7 mouse cellular contexts compared by ENCODE assay signal in the genomic region with DNA sequence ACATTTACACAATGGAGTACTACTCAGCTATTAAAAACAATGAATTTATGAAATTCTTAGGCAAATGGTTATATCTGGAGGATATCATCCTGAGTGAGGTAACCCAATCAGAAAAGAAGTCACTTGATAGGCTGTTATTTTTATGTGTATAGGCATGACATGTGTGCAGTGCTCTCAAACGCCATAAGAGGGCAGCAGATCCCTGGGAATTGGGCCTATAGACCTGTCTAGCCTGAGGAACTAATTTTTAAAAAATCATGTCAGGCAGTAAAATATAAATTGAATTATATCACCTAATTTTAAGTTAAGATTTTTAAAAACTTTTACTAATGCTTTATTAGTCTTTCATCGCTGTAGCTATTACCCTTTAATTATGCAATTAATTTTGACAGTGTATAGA. TPM values are rescaled to one million over a fixed set of nuclear protein-coding genes. Genes with fewer than 3 reads are reported as not detected.
DNase-seq lines count a peak whose midpoint lies in the region; ATAC-seq and TF ChIP-seq lines count a peak whose summit lies in the region.
"Not testable (repeated sequence)": the region's sequence is repeated elsewhere in the genome, so short reads cannot be mapped to it uniquely, and the experiment has no call there.

No protein-coding gene starts in this region.

- H3K27me3 ChIP-seq in forebrain, postnatal 0 days (ENCODE audit: insufficient read depth, low read length); intestine, postnatal 0 days (replicated peaks; ENCODE audit: control insufficient read depth, insufficient read depth, low read length); limb, embryonic 14.5 days (ENCODE audit: control insufficient read depth, insufficient read depth, low read length); spleen, adult 2 months (ENCODE audit: control insufficient read depth, insufficient read depth, low read length): not testable (repeated sequence)

- not testable (repeated sequence) for H3K4me1 ChIP-seq in forebrain, postnatal 0 days (ENCODE audit: insufficient read depth); intestine, postnatal 0 days (replicated peaks; ENCODE audit: control insufficient read depth, insufficient read depth, low read length); limb, embryonic 14.5 days (ENCODE audit: control insufficient read depth, insufficient read depth, low read length); spleen, adult 2 months (ENCODE audit: control insufficient read depth, insufficient read depth, insufficient read length)

- 54% methylated on average over 2 of the region's 2 CpGs for WGBS in forebrain, postnatal 0 days
- 54% methylated on average over 2 of the region's 2 CpGs for WGBS in intestine, postnatal 0 days
- WGBS in limb, embryonic 14.5 days: 46% methylated on average over 2 of the region's 2 CpGs
- WGBS in spleen, adult 2 months: 57% methylated on average over 2 of the region's 2 CpGs

- peak; percentile 71 for ATAC-seq in forebrain, postnatal 0 days
- 0 out of 2 replicates have a peak, but pooled peaks have one; percentile 47 for ATAC-seq in intestine, postnatal 0 days
- not testable (repeated sequence) for ATAC-seq in limb, embryonic 14.5 days (ENCODE audit: low FRiP score, low read depth)

- not testable (repeated sequence) for H3K27ac ChIP-seq in forebrain, postnatal 0 days (ENCODE audit: low read depth, low read length); intestine, postnatal 0 days (ENCODE audit: low read depth, low read length); limb, embryonic 14.5 days (replicated peaks; ENCODE audit: low read depth, low read length); spleen, adult 2 months (ENCODE audit: insufficient read depth, low read length)

- H3K36me3 ChIP-seq in forebrain, postnatal 0 days (ENCODE audit: insufficient read depth); intestine, postnatal 0 days (ENCODE audit: control insufficient read depth, insufficient read depth); limb, embryonic 14.5 days (ENCODE audit: control insufficient read depth, insufficient read depth, low read length); spleen, adult 2 months (ENCODE audit: control insufficient read depth, insufficient read depth, low read length): not testable (repeated sequence)

- H3K9ac ChIP-seq in forebrain, postnatal 0 days; intestine, postnatal 0 days (ENCODE audit: low read depth, low read length); limb, embryonic 14.5 days (ENCODE audit: low read depth, low read length, severe bottlenecking): not testable (repeated sequence)

- not testable (repeated sequence) for H3K4me2 ChIP-seq in forebrain, postnatal 0 days (ENCODE audit: low read depth); intestine, postnatal 0 days (replicated peaks; ENCODE audit: low read depth); limb, embryonic 14.5 days (replicated peaks; ENCODE audit: low read depth, low read length, severe bottlenecking)

- peak; percentile 52 for DNase-seq in Muller cell, postnatal 12 days (ENCODE audit: inconsistent ontology term)
- peak; percentile 80 for DNase-seq in c-Kit-positive CD71-positive TER-119-positive erythroid progenitor cells, embryonic 14.5 days (ENCODE audit: low spot score)
- DNase-seq in forebrain, postnatal 0 days: peak; percentile 71
- peak; percentile 19 for DNase-seq in limb, embryonic 14.5 days (ENCODE audit: low spot score)
- peak; percentile 60 for DNase-seq in mesoderm, embryonic 11.5 days (ENCODE audit: low read depth, low spot score)
- DNase-seq in spleen, adult 2 months (ENCODE audit: low read depth in 1 of 2, low spot score in 2 of 2): peak in 1 of 2 experiments; percentile 40

- not testable (repeated sequence) for H3K4me3 ChIP-seq in forebrain, postnatal 0 days (ENCODE audit: low read depth, low read length); intestine, postnatal 0 days (ENCODE audit: low read depth, low read length); limb, embryonic 14.5 days (replicated peaks; ENCODE audit: low read length); spleen, adult 2 months (ENCODE audit: extremely low read depth, insufficient read depth, insufficient read length)

- peak; percentile 67 for TF ChIP-seq CTCF in forebrain, postnatal 0 days (IDR thresholded peaks at IDR 0.05; ENCODE audit: low read depth)
- TF ChIP-seq CTCF in intestine, postnatal 0 days (IDR thresholded peaks at IDR 0.05; ENCODE audit: low read depth): peak; percentile 73
- TF ChIP-seq CTCF in spleen, adult 2 months (IDR thresholded peaks at IDR 0.05; ENCODE audit: extremely low read depth, insufficient read depth, insufficient read length, insufficient replicate concordance): peak; percentile 32; the same call in 1 of the 2 replicates

- not testable (repeated sequence) for TF ChIP-seq POLR2A in limb, embryonic 14.5 days (IDR thresholded peaks at IDR 0.05; ENCODE audit: borderline replicate concordance, extremely low read depth, insufficient read depth, insufficient read length); spleen, adult 2 months (IDR thresholded peaks at IDR 0.05; ENCODE audit: low read depth, low read length)

- H3K9me3 ChIP-seq in forebrain, postnatal 0 days (ENCODE audit: low read length); intestine, postnatal 0 days (ENCODE audit: control insufficient read depth); limb, embryonic 14.5 days (ENCODE audit: control insufficient read depth, low read length): not testable (repeated sequence)

RNA-seq across cellular contexts. Expression of a gene that starts 4.4 kb away (rescaled TPM):
- 86.1 and 109 TPM in 2 replicates for total RNA-seq in forebrain, postnatal 0 days (2014; rRNA removed)
- 225 and 246 TPM in 2 replicates for polyA plus RNA-seq in forebrain, postnatal 0 days (2015; fragmentation: Nextera tagmentation; extraction: Ambion mirVana)
- 183 and 185 TPM in 2 replicates for polyA plus RNA-seq in intestine, postnatal 0 days (2015; fragmentation: Nextera tagmentation; extraction: Ambion mirVana)
- polyA plus RNA-seq in limb, embryonic 14.5 days (2012; rRNA removed): 99.4 and 130 TPM in 2 replicates
- 184 and 204 TPM in 2 replicates for polyA plus RNA-seq in limb, embryonic 14.5 days (2014; fragmentation: Nextera tagmentation; extraction: Ambion mirVana)
- 14.1 and 14.5 TPM in 2 replicates for polyA plus RNA-seq in spleen, adult 2 months (2012; rRNA removed)

RNA-seq across cellular contexts. Expression of a gene that starts 10.6 kb away (rescaled TPM):
- 156 and 181 TPM in 2 replicates for total RNA-seq in forebrain, postnatal 0 days (2014; rRNA removed)
- polyA plus RNA-seq in forebrain, postnatal 0 days (2015; fragmentation: Nextera tagmentation; extraction: Ambion mirVana): 19.7 and 23.2 TPM in 2 replicates
- polyA plus RNA-seq in intestine, postnatal 0 days (2015; fragmentation: Nextera tagmentation; extraction: Ambion mirVana): 10.5 and 12.1 TPM in 2 replicates
- 23.7 and 24.0 TPM in 2 replicates for polyA plus RNA-seq in limb, embryonic 14.5 days (2012; rRNA removed)
- polyA plus RNA-seq in limb, embryonic 14.5 days (2014; fragmentation: Nextera tagmentation; extraction: Ambion mirVana): 28.3 and 32.4 TPM in 2 replicates
- 3.0 and 4.7 TPM in 2 replicates for polyA plus RNA-seq in spleen, adult 2 months (2012; rRNA removed)

RNA-seq across cellular contexts. Expression of a gene that starts 32.8 kb away (rescaled TPM):
- total RNA-seq in forebrain, postnatal 0 days (2014; rRNA removed): 45.7 and 54.2 TPM in 2 replicates
- polyA plus RNA-seq in forebrain, postnatal 0 days (2015; fragmentation: Nextera tagmentation; extraction: Ambion mirVana): 46.3 and 52.9 TPM in 2 replicates
- polyA plus RNA-seq in intestine, postnatal 0 days (2015; fragmentation: Nextera tagmentation; extraction: Ambion mirVana): 40.7 and 42.6 TPM in 2 replicates
- polyA plus RNA-seq in limb, embryonic 14.5 days (2012; rRNA removed): 73.6 and 75.0 TPM in 2 replicates
- 97.1 and 98.9 TPM in 2 replicates for polyA plus RNA-seq in limb, embryonic 14.5 days (2014; fragmentation: Nextera tagmentation; extraction: Ambion mirVana)
- polyA plus RNA-seq in spleen, adult 2 months (2012; rRNA removed): 30.7 and 35.4 TPM in 2 replicates
